Mouse (Mus musculus): ENCODE measurements around the gene Zfp366. TPM values are rescaled to one million over a fixed set of nuclear protein-coding genes. Genes with fewer than 3 reads are reported as not detected.

Zfp366 gene
- polyA plus RNA-seq (2012; fragmentation: generic; extraction: Trizol): 0.01 TPM

- no peaks in the 10 kb centered on the region for H3K79me2 ChIP-seq (ENCODE audit: control insufficient read depth, insufficient read depth)
- H3K4me3 ChIP-seq: no peak within 1 kb of the TSS
- no peaks in the 10 kb centered on the region for H3K36me3 ChIP-seq (ENCODE audit: control insufficient read depth, insufficient read depth)
- no peak for TF ChIP-seq POLR2AphosphoS2 (IDR thresholded peaks at IDR 0.05; ENCODE audit: insufficient read length, low read depth)
- TF ChIP-seq E2F4 (IDR thresholded peaks at IDR 0.05; ENCODE audit: insufficient read depth): no peak
- TF ChIP-seq TCF12 (IDR thresholded peaks at IDR 0.05; ENCODE audit: insufficient read depth, poor library complexity, severe bottlenecking): no peak
- no peak for TF ChIP-seq MYOD1 (IDR thresholded peaks at IDR 0.05; ENCODE audit: control insufficient read depth in 1 of 3, insufficient read length in 2 of 3, low read depth in 2 of 3)
- TF ChIP-seq MAX (IDR thresholded peaks at IDR 0.05; ENCODE audit: low read depth): no peak
- no peak for TF ChIP-seq SRF (IDR thresholded peaks at IDR 0.05; ENCODE audit: control insufficient read depth, insufficient read length, low read depth)
- TF ChIP-seq TCF3 (IDR thresholded peaks at IDR 0.05; ENCODE audit: insufficient read length, low read depth): no peak
- no peak for TF ChIP-seq USF1 (IDR thresholded peaks at IDR 0.05; ENCODE audit: low read depth)
- no peak for TF ChIP-seq MYOG (IDR thresholded peaks at IDR 0.05; ENCODE audit: control insufficient read depth in 1 of 3, insufficient read depth in 1 of 3, insufficient read length in 2 of 3, low read depth in 2 of 3)
- TF ChIP-seq CEBPB (IDR thresholded peaks at IDR 0.05; ENCODE audit: insufficient read depth, poor library complexity, severe bottlenecking): no peak
- TF ChIP-seq POLR2A (IDR thresholded peaks at IDR 0.05; ENCODE audit: insufficient read length, low read depth): no peak
- TF ChIP-seq REST (IDR thresholded peaks at IDR 0.05; ENCODE audit: insufficient read depth, insufficient read length): no peak
- H3ac ChIP-seq (ENCODE audit: control insufficient read depth, insufficient read length): no peak within 1 kb of the TSS
- no peak within 1 kb of the TSS for H3K4me2 ChIP-seq (ENCODE audit: low read depth)
- H3K27me3 ChIP-seq (ENCODE audit: control insufficient read depth, insufficient read depth, insufficient read length): no peaks in the 10 kb centered on the region
Observed at GRCm38 (mm10) chr13:99184155-99184886, at the start of gene Zfp366. TSS of gene Zfp366 (plus strand) at chr13:99184823.

GRCm38 (mm10) chr13:99138351-99139255 is 46.0 kb upstream of the Zfp366 start:
- Histone ChIP-seq H3ac (ENCODE audit: control insufficient read depth, insufficient read length) (no peak overlapping the region), H3K4me2 (ENCODE audit: low read depth) (no peak overlapping the region), H3K27me3 (ENCODE audit: control insufficient read depth, insufficient read depth, insufficient read length) (no peaks in the 10 kb centered on the region), H3K4me3 (no peak overlapping the region), H3K79me2 (ENCODE audit: control insufficient read depth, insufficient read depth) (no peaks in the 10 kb centered on the region), H3K36me3 (ENCODE audit: control insufficient read depth, insufficient read depth) (no peaks in the 10 kb centered on the region)
- no peak for TF ChIP-seq E2F4 (IDR thresholded peaks at IDR 0.05; ENCODE audit: insufficient read depth)
- no peak for TF ChIP-seq TCF12 (IDR thresholded peaks at IDR 0.05; ENCODE audit: insufficient read depth, poor library complexity, severe bottlenecking)
- TF ChIP-seq MYOD1 (IDR thresholded peaks at IDR 0.05; ENCODE audit: control insufficient read depth in 1 of 3, insufficient read length in 2 of 3, low read depth in 2 of 3): no peak
- no peak for TF ChIP-seq MYOG (IDR thresholded peaks at IDR 0.05; ENCODE audit: control insufficient read depth in 1 of 3, insufficient read depth in 1 of 3, insufficient read length in 2 of 3, low read depth in 2 of 3)
- TF ChIP-seq TCF3 (IDR thresholded peaks at IDR 0.05; ENCODE audit: insufficient read length, low read depth): no peak
- TF ChIP-seq MAX (IDR thresholded peaks at IDR 0.05; ENCODE audit: low read depth): no peak
- TF ChIP-seq USF1 (IDR thresholded peaks at IDR 0.05; ENCODE audit: low read depth): no peak
- no peak for TF ChIP-seq CEBPB (IDR thresholded peaks at IDR 0.05; ENCODE audit: insufficient read depth, poor library complexity, severe bottlenecking)
- no peak for TF ChIP-seq REST (IDR thresholded peaks at IDR 0.05; ENCODE audit: insufficient read depth, insufficient read length)

DNA sequence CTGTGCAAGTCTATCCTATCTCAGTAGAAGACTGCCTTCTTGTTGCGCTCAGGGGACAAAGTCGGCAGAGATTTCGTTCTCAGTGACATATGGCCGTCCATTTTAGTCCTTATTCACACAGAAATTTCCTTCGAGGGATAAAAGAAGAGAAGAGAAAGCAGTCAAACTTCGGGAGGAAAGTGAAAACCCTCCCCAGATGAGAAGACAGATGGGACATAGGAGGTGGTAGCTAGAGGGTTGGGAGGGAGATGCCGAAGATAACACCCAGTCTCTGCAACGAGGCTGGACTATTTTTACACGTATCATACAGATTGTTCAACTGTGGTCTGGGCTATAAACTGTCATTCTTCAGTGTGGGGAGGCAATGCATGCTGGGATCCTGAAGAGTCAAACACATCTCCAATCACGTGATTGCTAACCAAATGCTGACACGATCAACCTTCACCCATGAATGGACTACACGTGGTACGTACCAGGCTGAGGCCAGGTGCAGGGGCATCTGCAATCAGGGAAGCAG is 38.2 kb upstream of the Zfp366 start:
- TF ChIP-seq CEBPB (IDR thresholded peaks at IDR 0.05; ENCODE audit: insufficient read depth, poor library complexity, severe bottlenecking): no peak
- TF ChIP-seq MYOD1 (IDR thresholded peaks at IDR 0.05; ENCODE audit: control insufficient read depth in 1 of 3, insufficient read length in 2 of 3, low read depth in 2 of 3): peak in 1 of 3 experiments; percentile 23
- no peak for TF ChIP-seq POLR2A (IDR thresholded peaks at IDR 0.05; ENCODE audit: insufficient read length, low read depth)
- TF ChIP-seq TCF12 (IDR thresholded peaks at IDR 0.05; ENCODE audit: insufficient read depth, poor library complexity, severe bottlenecking): no peak
- no peaks in the 10 kb centered on the region for H3K36me3 ChIP-seq (ENCODE audit: control insufficient read depth, insufficient read depth)

DNA sequence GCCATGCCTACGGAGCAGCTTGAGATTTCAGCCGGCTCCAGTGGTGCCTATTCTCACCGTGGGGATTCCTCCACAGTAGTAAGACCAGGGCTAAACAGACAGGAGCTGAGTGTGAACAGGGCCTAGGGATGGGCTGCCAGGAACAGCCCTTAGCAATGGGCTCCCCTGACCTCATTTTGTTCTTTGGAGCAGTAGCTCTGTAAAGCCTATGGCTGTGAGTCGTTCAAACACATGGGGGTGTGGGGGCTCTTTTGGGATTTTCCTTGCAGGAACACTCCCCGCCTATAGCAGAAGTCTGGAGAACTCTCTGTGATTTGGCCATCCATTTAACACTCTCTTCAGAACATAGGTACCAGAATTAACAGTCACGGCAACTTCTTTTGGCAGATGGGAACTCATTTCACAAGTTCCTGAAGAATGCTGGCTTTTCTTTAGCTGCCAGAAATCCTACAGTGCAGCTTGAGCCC is 36.9 kb upstream of the Zfp366 start:
- TF ChIP-seq SRF (IDR thresholded peaks at IDR 0.05; ENCODE audit: control insufficient read depth, insufficient read length, low read depth) (no peak), USF1 (IDR thresholded peaks at IDR 0.05; ENCODE audit: low read depth) (no peak), E2F4 (IDR thresholded peaks at IDR 0.05; ENCODE audit: insufficient read depth) (no peak), MYOD1 (IDR thresholded peaks at IDR 0.05; ENCODE audit: control insufficient read depth in 1 of 3, insufficient read length in 2 of 3, low read depth in 2 of 3) (no peak), MYOG (IDR thresholded peaks at IDR 0.05; ENCODE audit: control insufficient read depth in 1 of 3, insufficient read depth in 1 of 3, insufficient read length in 2 of 3, low read depth in 2 of 3) (no peak), TCF12 (IDR thresholded peaks at IDR 0.05; ENCODE audit: insufficient read depth, poor library complexity, severe bottlenecking) (no peak), MAX (IDR thresholded peaks at IDR 0.05; ENCODE audit: low read depth) (no peak)
- Histone ChIP-seq H3K36me3 (ENCODE audit: control insufficient read depth, insufficient read depth) (no peaks in the 10 kb centered on the region), H3ac (ENCODE audit: control insufficient read depth, insufficient read length) (no peak overlapping the region), H3K79me2 (ENCODE audit: control insufficient read depth, insufficient read depth) (no peaks in the 10 kb centered on the region), H3K4me2 (ENCODE audit: low read depth) (no peak overlapping the region), H3K27me3 (ENCODE audit: control insufficient read depth, insufficient read depth, insufficient read length) (no peaks in the 10 kb centered on the region), H3K4me3 (no peak overlapping the region)

More for the DNA sequence above, 38.2 kb upstream of the Zfp366 start:
- H3ac ChIP-seq (ENCODE audit: control insufficient read depth, insufficient read length): no peak overlapping the region
- no peaks in the 10 kb centered on the region for H3K27me3 ChIP-seq (ENCODE audit: control insufficient read depth, insufficient read depth, insufficient read length)
- H3K4me2 ChIP-seq (ENCODE audit: low read depth): no peak overlapping the region
- no peak overlapping the region for H3K4me3 ChIP-seq
- H3K79me2 ChIP-seq (ENCODE audit: control insufficient read depth, insufficient read depth): no peaks in the 10 kb centered on the region
